16 mouse cellular contexts compared by ENCODE assay signal in the genomic region with DNA sequence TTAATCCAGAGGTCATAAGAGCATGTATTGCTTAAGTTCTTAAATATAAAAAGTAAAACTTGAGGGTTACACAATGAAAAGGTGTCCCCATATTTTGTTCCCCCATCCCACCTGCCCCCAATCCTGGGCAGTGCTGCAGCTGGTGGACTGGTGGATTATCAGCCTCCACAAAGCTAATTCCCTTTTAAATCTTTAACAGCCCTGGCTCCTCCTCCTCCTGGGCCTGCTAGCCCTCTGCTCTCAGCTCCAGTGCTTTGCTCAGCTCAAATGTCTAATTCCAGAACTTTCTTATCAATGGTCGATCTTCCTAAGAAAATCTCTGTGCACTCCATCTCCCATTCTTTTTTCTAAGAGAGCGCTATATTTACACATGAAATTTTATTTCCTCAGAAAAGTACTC. TPM values are rescaled to one million over a fixed set of nuclear protein-coding genes. Genes with fewer than 3 reads are reported as not detected.
DNase-seq lines count a peak whose midpoint lies in the region; ATAC-seq and TF ChIP-seq lines count a peak whose summit lies in the region.
"Had no signal": no experiment of that assay in that cellular context is flagged by ENCODE, and none has a peak within 500 bp of the region (broad histone marks: within the 10 kb centered on the region; RNA-seq: fewer than 3 reads in every experiment).

No protein-coding gene starts in this region.

- H3K27ac ChIP-seq in lung, postnatal 0 days (ENCODE audit: low read length): no peak overlapping the region
- H3K27ac ChIP-seq in kidney, embryonic 15.5 days: no peak overlapping the region
- H3K27ac ChIP-seq in liver, postnatal 0 days (ENCODE audit: low read depth): no peak overlapping the region
- H3K27ac ChIP-seq: heart, adult 2 months; hindbrain, embryonic 13.5 days; limb, embryonic 10.5 days; macrophage; neural tube, embryonic 12.5 days had no signal

- peak overlapping the region; percentile 75; the same call in 1 of the 2 replicates for H3K4me2 ChIP-seq in lung, postnatal 0 days (replicated peaks; ENCODE audit: low read depth, low read length)
- H3K4me2 ChIP-seq in kidney, embryonic 15.5 days: peak overlapping the region; percentile 71
- peak overlapping the region; percentile 29 for H3K4me2 ChIP-seq in liver, postnatal 0 days (ENCODE audit: low read depth, low read length)
- H3K4me2 ChIP-seq: hindbrain, embryonic 13.5 days; neural tube, embryonic 12.5 days had no signal

- ATAC-seq in lung, postnatal 0 days: no peak
- ATAC-seq in kidney, embryonic 15.5 days (replicated peaks; ENCODE audit: low FRiP score): no peak
- ATAC-seq in liver, postnatal 0 days: no peak
- no peak for ATAC-seq in activated CD4-positive, CD25-positive, alpha-beta regulatory T cell, adult 4 months

- H3K9me3 ChIP-seq in lung, postnatal 0 days (ENCODE audit: low read length): no peaks in the 10 kb centered on the region
- H3K9me3 ChIP-seq in kidney, embryonic 15.5 days (replicated peaks): no peaks in the 10 kb centered on the region
- H3K9me3 ChIP-seq in liver, postnatal 0 days (ENCODE audit: low read length): no peaks in the 10 kb centered on the region
- H3K9me3 ChIP-seq: hindbrain, embryonic 13.5 days; limb, embryonic 10.5 days; neural tube, embryonic 12.5 days had no signal

- no peaks in the 10 kb centered on the region for H3K36me3 ChIP-seq in lung, postnatal 0 days (ENCODE audit: insufficient read depth, low read length)
- H3K36me3 ChIP-seq in kidney, embryonic 15.5 days: peaks cover 7% of the 10 kb centered on the region; the same call in 1 of the 2 replicates
- no peaks in the 10 kb centered on the region for H3K36me3 ChIP-seq in liver, postnatal 0 days (replicated peaks; ENCODE audit: insufficient read depth, low read length)
- H3K36me3 ChIP-seq: hindbrain, embryonic 13.5 days; neural tube, embryonic 12.5 days had no signal

- no peak for TF ChIP-seq POLR2A in lung, adult 2 months (IDR thresholded peaks at IDR 0.05; ENCODE audit: borderline replicate concordance, extremely low read depth, low read depth, low read length)

- 51% methylated on average over 2 of the region's 2 CpGs for WGBS in lung, postnatal 0 days
- WGBS in lung, adult 2 months: 66% methylated on average over 2 of the region's 2 CpGs
- 51% methylated on average over 2 of the region's 2 CpGs for WGBS in kidney, embryonic 15.5 days
- 60% methylated on average over 2 of the region's 2 CpGs for WGBS in liver, postnatal 0 days (ENCODE audit: insufficient replicate concordance)

- 0 out of 2 replicates have a peak, but pooled peaks cover 5% of the 10 kb centered on the region for H3K4me1 ChIP-seq in lung, postnatal 0 days (ENCODE audit: insufficient read depth, low read depth, low read length)
- peaks cover 3% of the 10 kb centered on the region for H3K4me1 ChIP-seq in lung, adult 2 months (ENCODE audit: control insufficient read depth, insufficient read depth, low read length)
- peaks cover 24% of the 10 kb centered on the region for H3K4me1 ChIP-seq in kidney, embryonic 15.5 days
- no peaks in the 10 kb centered on the region; the same call in 1 of the 2 replicates for H3K4me1 ChIP-seq in liver, postnatal 0 days (ENCODE audit: insufficient read depth)

- peak; percentile 5 for DNase-seq in embryo, embryonic 10.5 days (ENCODE audit: low spot score)
- no peak for DNase-seq in embryo, embryonic 11 days
- DNase-seq in lung, postnatal 0 days (ENCODE audit: low spot score): no peak
- no peak for DNase-seq in lung, adult 2 months
- DNase-seq in liver, postnatal 0 days: no peak
- DNase-seq in thymus, postnatal 4 days: no peak
- DNase-seq: cerebellum, postnatal 25 days; gastrocnemius, postnatal 10 days; heart, adult 2 months; layer of hippocampus, postnatal 36 days had no signal

- no peak for TF ChIP-seq CTCF in lung, postnatal 0 days (IDR thresholded peaks at IDR 0.05)
- TF ChIP-seq CTCF in lung, adult 2 months (IDR thresholded peaks at IDR 0.05; ENCODE audit: insufficient read depth, low read length): no peak
- no peak for TF ChIP-seq CTCF in liver, postnatal 0 days (IDR thresholded peaks at IDR 0.05; ENCODE audit: low read depth)

- H3K4me3 ChIP-seq in lung, postnatal 0 days (ENCODE audit: low read depth, low read length): no peak overlapping the region
- H3K4me3 ChIP-seq in lung, adult 2 months (replicated peaks; ENCODE audit: extremely low read depth, low read depth, low read length): no peak overlapping the region
- H3K4me3 ChIP-seq in kidney, embryonic 15.5 days (replicated peaks): 0 out of 2 replicates have a peak overlapping the region, but pooled peaks have one; percentile 75
- no peak overlapping the region for H3K4me3 ChIP-seq in liver, postnatal 0 days (ENCODE audit: low read depth, low read length)
- H3K4me3 ChIP-seq: heart, adult 2 months; hindbrain, embryonic 13.5 days; limb, embryonic 10.5 days; neural tube, embryonic 12.5 days had no signal

- H3K27me3 ChIP-seq in lung, postnatal 0 days (replicated peaks; ENCODE audit: insufficient read depth, low read length): no peaks in the 10 kb centered on the region
- no peaks in the 10 kb centered on the region for H3K27me3 ChIP-seq in kidney, embryonic 15.5 days
- H3K27me3 ChIP-seq in liver, postnatal 0 days (ENCODE audit: insufficient read depth, low read length): no peaks in the 10 kb centered on the region
- H3K27me3 ChIP-seq: hindbrain, embryonic 13.5 days; neural tube, embryonic 12.5 days had no signal

- TF ChIP-seq EP300 in lung, postnatal 0 days (IDR thresholded peaks at IDR 0.05): no peak
- TF ChIP-seq EP300 in liver, postnatal 0 days (IDR thresholded peaks at IDR 0.05; ENCODE audit: low read depth): no peak

- H3K9ac ChIP-seq in lung, postnatal 0 days (replicated peaks; ENCODE audit: low read depth): no peak overlapping the region
- H3K9ac ChIP-seq in kidney, embryonic 15.5 days: no peak overlapping the region
- no peak overlapping the region for H3K9ac ChIP-seq in liver, postnatal 0 days (replicated peaks)
- H3K9ac ChIP-seq: hindbrain, embryonic 13.5 days; neural tube, embryonic 12.5 days had no signal

RNA-seq across cellular contexts. Expression of gene Epb41l5, which starts 2.4 kb away (rescaled TPM):
- 54.7 and 69.5 TPM in 2 replicates for polyA plus RNA-seq in lung, postnatal 0 days (2015; fragmentation: Nextera tagmentation; extraction: Ambion mirVana)
- polyA plus RNA-seq in lung, adult 2 months (2012; rRNA removed): 15.8 and 28.0 TPM in 2 replicates
- 64.0 and 64.2 TPM in 2 replicates for polyA plus RNA-seq in kidney, embryonic 15.5 days (2015; fragmentation: Nextera tagmentation; extraction: Ambion mirVana)
- 25.5 and 27.4 TPM in 2 replicates for polyA plus RNA-seq in liver, postnatal 0 days (2015; fragmentation: Nextera tagmentation; extraction: Ambion mirVana)
- under 1 TPM; 0.19 to 0.37 TPM for polyA plus RNA-seq in activated CD4-positive, CD25-positive, alpha-beta regulatory T cell, adult 4 months (2017; shearing (Covaris generic))

Comparison
In these comparisons a context has a peak if more than half of its experiments do, and no peak if none do; other contexts are left out.
1. RNA of gene Epb41l5, which starts 2.4 kb away (polyA plus RNA-seq): 64.0 to 64.2 TPM in kidney, embryonic 15.5 days, 54.7 to 69.5 TPM in lung, postnatal 0 days, 15.8 to 28.0 TPM in lung, adult 2 months and 25.5 to 27.4 TPM in liver, postnatal 0 days; 0.19 to 0.37 TPM in activated CD4-positive, CD25-positive, alpha-beta regulatory T cell, adult 4 months; every median in the first group is over 10 times any median in the second.
2. Peak in every context shown above with its lines, with median percentiles within 50 percentile points of each other: H3K4me2 ChIP-seq.